Mouse (Mus musculus): ENCODE data around the gene Atn1.

The Atn1 gene

DNA sequence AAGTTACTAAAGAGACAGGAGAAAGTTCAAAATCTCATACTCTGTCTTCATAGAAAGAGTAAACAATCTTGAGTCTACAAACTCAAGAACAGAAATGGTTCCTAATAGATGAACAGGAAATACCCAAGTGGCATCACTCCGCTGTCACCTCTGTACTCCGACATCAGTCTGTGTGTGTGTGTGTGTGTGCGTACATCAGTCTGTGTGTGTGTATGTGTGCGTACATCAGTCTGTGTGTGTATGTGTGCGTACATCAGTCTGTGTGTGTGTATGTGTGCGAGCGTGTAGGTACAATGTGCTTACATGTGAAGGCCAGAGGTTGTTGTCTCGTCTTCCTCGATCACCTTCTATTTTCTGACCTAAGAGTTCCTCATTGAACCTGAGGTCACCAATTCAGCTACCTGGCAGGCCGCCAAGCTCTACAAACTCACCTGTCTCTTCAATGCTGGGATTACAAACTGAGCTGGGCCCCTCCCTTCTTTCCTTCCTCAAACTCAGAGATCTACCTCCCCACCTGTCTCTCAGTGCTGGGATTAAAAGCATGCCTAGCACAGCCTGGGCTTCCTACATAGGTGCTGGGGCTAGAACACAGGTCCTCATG is 47.9 kb downstream of the Atn1 start:
- no peak for DNase-seq

DNA sequence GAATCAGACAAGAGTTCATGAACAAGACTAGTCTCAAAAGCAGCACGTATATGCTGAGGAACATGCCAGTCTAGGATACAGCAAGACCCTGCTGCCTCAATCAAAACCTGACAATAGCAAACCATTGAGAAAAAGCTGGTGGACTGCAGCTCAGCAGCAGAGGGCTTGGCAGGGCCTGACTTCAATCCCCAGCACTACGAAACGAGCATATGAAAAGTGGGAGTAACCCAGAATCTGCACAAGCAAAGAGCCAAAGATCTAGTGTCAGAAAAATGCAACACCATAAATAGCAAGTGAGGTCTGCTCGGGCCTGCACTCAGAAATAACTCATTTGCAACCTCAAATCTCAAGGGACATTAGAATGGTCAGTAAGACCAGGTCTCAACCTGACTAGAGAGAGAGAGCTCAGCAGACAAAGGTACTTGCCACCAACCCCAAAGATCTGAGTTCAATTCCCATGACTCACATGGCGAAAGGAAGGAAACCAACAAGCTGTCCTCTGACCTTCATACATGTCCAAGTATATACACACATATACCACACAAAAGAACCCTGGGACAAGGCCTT is 50.2 kb downstream of the Atn1 start:
- DNase-seq: no peak

DNA sequence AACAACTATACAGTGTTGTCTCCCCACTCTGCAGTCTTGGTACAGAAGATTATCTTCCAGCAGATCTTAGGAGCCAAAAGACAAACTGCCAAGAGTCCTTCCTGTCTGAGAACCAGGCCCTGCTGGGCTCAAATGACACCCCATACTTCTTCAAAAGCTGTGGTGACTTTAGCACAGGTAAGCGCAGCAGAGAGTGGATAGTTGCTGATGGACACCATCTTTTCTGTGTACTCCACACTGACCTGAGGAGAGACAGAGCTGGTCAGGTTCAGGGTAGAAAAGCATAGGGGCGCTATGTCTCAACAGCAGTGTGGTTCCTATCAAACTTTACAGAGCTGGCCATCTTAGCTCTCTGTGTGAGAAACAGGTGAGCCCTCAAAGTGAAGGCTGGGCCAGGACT is 51.9 kb downstream of the Atn1 start:
- DNase-seq: no peak

DNA sequence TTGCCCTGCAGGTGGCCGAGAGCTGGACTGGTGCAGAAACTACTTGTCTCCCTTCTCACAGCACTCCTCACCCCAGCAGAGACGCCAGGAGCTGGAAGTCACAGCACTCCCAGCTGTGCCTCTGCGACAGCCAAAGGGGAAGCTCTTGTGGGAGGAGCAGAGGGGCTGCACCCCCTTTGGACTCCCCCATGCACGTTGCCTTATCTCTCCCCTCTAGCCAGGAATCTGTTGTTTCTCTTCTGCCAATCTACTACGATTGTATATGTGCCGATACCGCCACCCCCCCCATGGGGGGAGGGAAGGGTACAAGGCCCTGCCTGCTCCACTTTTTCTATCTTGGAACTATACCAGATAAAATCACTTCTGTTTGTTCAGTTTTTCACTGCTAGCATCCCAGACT is 52.5 kb downstream of the Atn1 start:
- no peak for DNase-seq

DNA sequence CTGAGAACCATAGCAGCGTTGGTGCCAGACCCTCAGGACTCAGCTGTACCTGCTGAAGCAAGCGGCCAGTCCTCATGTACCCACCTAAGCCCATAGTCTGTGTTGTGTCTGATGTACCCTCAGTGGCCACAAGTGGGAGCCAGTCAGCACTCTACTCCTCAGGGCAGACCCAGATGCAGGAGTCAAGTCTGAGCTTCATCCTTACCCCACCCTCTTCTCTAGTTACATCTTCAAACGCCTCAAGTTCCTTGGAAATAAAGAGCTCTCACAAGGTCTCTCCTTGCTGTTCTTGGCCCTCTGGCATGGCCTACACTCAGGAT is 53.6 kb downstream of the Atn1 start:
- peak; percentile 66 to 70 for DNase-seq

DNA sequence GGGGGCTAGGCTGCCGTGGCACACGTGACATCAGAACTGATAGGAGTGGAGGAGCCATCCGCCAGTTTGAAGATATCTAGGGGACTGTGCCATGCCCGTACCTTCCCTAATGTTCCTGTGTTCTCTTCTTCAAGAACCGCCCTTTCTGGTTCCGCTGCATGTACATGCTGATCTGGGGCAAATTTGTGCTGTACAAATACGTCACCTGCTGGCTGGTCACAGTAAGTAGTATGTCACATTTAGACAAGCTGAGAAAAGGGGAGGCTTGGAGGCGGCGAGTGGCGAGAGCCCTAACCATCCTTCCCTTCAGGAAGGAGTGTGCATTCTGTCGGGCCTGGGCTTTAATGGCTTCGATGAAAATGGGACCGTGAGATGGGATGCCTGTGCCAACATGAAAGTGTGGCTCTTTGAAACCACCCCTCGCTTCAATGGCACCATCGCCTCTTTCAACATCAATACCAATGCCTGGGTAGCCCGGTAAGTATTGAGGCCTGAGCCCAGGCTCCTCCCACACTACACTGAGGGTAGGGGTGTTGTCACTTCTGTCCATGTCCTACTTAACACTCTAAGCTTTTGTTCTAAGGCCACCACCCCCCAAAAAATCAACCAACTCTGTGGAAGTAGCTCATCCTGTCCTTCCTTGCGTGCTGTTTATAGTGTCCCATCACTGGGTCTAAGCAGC is 54.1 kb downstream of the Atn1 start:
- no peak for DNase-seq

DNA sequence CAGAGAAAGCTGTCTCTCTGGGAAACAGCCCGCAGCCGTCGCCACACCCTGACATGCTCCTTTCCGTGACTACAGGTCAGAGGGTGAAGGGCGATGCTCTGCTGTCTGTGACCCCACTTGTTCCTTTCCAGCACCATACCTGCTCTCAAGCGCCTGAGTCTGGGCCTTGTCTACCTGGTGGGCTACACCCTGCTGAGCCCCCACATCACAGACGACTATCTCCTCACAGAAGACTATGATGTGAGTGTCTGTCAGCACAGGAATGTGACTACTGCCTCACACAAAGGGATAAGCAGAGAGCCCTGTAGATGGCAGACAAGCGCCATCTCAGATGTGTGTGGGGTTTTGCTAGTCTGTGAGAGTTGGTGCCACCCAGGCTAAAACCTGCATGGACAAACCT is 55.0 kb downstream of the Atn1 start:
- no peak for DNase-seq

DNA sequence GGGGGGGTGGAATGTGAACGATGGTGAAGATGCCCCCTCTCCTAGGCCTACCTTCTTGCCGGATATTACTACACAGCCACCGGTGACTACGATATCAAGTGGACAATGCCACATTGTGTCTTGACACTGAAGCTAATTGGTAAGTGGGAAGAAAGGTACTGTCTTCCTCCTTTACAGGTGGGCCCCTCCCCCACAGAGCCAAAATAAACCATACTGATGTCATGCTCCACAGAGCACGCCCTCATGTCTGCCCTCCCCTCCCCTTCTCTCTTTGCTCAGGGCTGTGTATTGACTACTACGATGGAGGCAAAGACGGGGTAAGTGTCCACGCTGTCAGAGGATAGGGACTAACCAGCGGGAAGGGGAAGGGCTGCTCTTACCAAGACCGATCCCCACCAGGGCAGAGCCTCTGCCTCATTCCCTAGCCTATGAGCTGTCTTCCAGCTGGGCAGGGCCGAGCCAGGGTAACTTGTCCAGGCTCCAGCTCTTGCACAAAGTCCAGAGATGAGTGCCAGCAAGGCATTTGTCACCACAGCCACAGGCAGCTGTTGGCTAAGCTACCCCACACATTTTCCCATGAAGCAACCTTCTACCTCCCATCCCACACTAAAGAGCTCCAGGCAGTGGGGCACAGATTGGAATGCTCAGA is 56.2 kb downstream of the Atn1 start:
- DNase-seq: no peak

DNA sequence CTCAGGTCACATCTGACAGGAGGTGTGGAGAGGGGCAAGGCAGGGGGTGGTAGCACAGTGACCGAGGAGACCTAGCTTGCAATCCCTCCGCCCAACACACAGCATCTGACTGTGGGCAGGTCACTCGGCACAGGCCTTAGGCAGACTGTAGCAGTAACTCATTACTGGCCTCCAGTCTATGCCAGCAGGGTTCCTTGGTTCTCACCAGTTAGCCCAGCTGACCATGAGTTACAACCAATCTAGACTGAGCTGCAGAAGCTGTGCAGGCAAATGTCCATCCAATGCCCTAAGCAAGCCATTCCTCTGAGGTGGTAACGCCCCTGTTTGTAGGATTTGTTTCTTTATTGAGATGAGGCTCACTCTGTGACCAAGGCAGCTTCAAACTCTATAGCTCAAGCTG is 57.0 kb downstream of the Atn1 start:
- no peak for DNase-seq

DNA sequence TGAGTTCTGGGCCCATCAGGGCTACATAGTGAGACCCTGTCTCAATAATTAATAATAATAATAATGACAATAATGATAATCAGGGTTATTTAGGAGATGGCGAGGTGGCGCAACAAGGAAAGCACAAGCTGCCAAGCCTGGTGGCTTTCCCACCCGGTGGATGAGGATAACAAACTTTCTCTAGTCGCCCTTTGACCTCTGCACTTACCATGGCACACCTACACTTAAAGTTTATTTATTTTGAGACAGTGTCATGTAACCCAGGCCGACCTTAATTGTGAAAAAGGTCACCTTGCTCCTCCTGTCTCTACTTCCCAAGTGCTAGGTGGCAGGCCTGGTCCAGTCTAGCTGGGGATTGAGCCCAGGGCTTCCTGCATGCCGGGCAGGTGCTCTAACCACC is 57.6 kb downstream of the Atn1 start:
- no peak for DNase-seq

DNA sequence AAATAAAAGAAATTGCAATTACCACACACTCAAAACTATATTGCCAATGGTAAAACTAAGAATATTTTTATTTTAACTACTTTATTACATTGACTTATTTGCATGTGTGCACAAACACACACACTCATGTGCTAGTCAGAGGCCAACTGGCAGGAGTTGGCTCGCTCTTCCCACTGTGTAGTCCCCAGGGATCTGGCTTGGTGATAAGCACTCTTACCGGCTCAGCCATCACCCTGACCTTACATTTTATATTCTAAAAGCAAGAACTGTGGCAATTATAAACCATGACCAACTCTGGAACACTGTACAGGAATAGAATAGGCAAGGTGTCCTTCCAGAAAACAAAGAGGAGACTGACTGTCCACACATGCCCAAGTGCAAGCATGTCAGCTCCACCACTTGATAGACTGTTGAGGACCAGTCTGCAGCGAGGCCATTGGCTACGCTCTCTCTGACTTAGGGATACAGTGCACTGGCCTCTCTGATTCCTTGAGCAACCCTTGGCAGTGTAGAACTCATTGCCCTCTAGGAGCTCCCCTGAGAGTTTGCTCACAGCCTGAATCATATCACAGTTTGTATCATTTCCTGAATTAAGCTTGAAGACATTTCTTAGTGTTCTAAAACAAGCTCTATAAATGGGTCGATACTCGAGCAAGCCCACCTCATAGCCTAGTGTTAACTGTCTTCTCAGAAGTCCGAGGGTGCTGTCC is 59.7 kb downstream of the Atn1 start:
- no peak for DNase-seq

DNA sequence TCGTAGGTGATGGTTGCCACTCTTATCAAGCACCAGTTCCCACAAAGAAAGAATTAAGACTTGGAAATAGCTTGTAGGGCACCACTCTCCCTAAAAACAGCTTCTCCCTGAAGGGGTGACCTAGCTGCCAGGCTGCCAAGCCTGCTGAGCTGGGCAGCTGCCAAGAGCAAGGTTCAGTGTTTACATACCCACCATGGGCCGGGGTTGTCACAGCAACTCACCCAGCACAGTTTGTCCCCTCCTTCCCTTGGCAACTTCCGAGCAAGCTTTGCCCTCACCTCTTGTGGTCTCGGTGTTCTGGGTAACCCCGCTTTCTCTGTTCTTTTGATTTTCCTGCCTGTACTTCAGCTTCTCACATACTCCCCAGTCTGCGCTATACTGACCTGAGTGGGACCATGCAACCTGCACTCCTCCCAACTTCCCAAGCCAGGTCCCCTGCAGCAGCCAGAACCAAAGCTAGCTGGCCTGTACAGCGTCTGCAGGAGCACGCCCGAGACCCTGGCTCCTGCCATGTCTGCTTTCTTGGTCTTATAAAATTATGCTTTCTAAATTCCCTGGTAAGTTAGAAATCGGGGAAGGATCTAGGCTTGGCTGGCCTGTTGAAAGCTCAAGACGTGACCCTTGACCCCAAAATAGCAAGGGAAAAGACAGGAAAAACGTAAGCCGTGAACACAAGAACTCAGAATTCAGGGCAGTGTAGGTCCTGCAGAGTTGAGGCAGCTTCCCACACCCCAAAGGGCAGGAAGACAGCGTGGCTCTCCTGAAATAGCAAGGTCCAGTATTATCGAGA is 62.0 kb downstream of the Atn1 start:
- DNase-seq: peak; percentile 42 to 69

DNA sequence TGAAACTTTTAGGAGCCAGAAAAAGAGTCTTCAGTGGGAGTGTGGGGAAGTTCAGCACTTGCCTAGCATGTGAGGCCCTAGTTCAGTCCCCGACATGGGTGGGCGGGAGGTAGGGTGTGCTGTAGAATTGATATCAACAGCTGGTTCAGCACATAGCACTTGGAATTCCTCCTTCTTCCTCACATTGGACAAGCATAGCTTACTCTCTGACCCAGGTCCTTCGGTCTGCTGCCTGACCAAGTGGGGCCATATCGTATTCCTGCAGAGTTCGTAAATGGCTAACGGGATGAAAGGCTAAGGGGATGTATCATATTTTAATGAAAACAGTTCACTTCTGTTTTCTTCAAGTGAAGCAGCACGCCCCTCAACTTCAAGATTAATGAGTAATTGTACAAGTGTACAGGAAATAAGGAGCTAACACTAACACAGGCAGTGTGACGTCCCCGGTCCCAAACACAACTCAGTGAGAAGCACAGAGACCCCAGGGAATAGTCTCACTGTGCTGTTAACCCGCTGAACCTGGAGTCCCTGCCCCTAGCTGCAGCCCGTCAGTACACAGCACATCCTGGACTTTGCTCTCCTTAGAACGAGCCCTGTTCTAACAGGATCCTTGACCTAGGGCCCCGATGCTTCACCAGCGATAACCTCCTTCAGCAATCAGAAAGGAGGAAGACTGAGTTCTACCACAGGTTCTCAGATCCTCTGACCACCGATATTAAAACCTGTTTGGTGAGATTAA is 62.9 kb downstream of the Atn1 start:
- DNase-seq: no peak

Data from thymus, adult 18-20 months (tissue).